Mouse (Mus musculus): ENCODE data around the gene Ccm2l.

DNA sequence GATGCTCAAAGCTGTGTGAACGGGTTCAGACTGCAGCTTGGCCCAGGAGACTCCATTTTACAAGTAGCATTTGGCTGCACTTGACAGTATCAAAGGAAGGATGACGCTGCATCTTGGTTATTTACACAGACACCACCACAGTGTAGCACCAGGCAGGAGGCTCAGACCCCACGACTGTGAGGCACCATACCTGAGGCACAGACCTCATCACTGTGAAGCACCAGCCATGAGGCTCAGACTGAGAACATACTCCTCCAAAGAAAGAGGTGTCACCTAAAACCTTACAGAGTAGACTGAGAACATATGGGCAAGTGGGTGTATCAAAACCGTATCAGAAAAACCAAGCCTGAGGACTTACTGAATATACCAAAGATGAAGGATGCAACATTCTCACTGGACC is 42.9 kb upstream of the Ccm2l start:
- TF ChIP-seq CTCF (IDR thresholded peaks at IDR 0.05; ENCODE audit: low read depth, low read length) (no peak), POLR2A (IDR thresholded peaks at IDR 0.05; ENCODE audit: extremely low read depth, insufficient read depth, low read length) (no peak)
